Mouse (Mus musculus): ENCODE results near the gene Tbcd. TPM values are rescaled to one million over a fixed set of nuclear protein-coding genes. Genes with fewer than 3 reads are reported as not detected.

Tbcd gene
- polyA plus RNA-seq, 1 experiment = 111 TPM

- H3K27me3 ChIP-seq (ENCODE audit: control insufficient read depth, insufficient read depth, insufficient read length) = no peaks in the 10 kb centered on the region
- H3K4me3 ChIP-seq = no peak overlapping the region
- H3K36me3 ChIP-seq (ENCODE audit: control insufficient read depth, insufficient read depth) = peaks cover 8% of the 10 kb centered on the region
- no peak overlapping the region for H3ac ChIP-seq (ENCODE audit: control insufficient read depth, insufficient read length)
- TF ChIP-seq TCF3 (IDR thresholded peaks at IDR 0.05; ENCODE audit: insufficient read length, low read depth) (no peak), CEBPB (IDR thresholded peaks at IDR 0.05; ENCODE audit: insufficient read depth, poor library complexity, severe bottlenecking) (no peak), E2F4 (IDR thresholded peaks at IDR 0.05; ENCODE audit: insufficient read depth) (no peak), REST (IDR thresholded peaks at IDR 0.05; ENCODE audit: insufficient read depth, insufficient read length) (no peak), TCF12 (IDR thresholded peaks at IDR 0.05; ENCODE audit: insufficient read depth, poor library complexity, severe bottlenecking) (no peak), POLR2AphosphoS2 (IDR thresholded peaks at IDR 0.05; ENCODE audit: insufficient read length, low read depth) (no peak), MYOD1 (IDR thresholded peaks at IDR 0.05; ENCODE audit: control insufficient read depth in 1 of 3, insufficient read length in 2 of 3, low read depth in 2 of 3) (no peak)
- no peak overlapping the region for H3K4me2 ChIP-seq (ENCODE audit: low read depth)
- H3K79me2 ChIP-seq (ENCODE audit: control insufficient read depth, insufficient read depth) = no peaks in the 10 kb centered on the region
Measured at GRCm38 (mm10) chr11:121661116-121661515, 209.4 kb downstream of the Tbcd start.

Other genes starting within 250 kb of the Tbcd start
- gene Hexdc, start 247.5 kb upstream of the Tbcd start, polyA plus RNA-seq (2012; fragmentation: generic; extraction: Trizol) = 11.6 TPM
- gene Ogfod3, start 247.2 kb upstream of the Tbcd start, polyA plus RNA-seq (2012; fragmentation: generic; extraction: Trizol) = 12.5 TPM
- gene Cybc1, start 222.6 kb upstream of the Tbcd start, polyA plus RNA-seq (2012; fragmentation: generic; extraction: Trizol) = 22.3 TPM
- 27.0 TPM for gene Narf, start 214.7 kb upstream of the Tbcd start, polyA plus RNA-seq (2012; fragmentation: generic; extraction: Trizol)
- gene Foxk2, start 192.0 kb upstream of the Tbcd start, polyA plus RNA-seq (2012; fragmentation: generic; extraction: Trizol) = 41.7 TPM
- gene Wdr45b, start 97.5 kb upstream of the Tbcd start, polyA plus RNA-seq (2012; fragmentation: generic; extraction: Trizol) = 66.4 TPM
- gene Rab40b, start 63.7 kb upstream of the Tbcd start, polyA plus RNA-seq (2012; fragmentation: generic; extraction: Trizol) = 13.5 TPM
- 5.7 TPM for gene Fn3krp, start 30.5 kb upstream of the Tbcd start, polyA plus RNA-seq (2012; fragmentation: generic; extraction: Trizol)
- 28.9 TPM for gene Fn3k, start 17.0 kb upstream of the Tbcd start, polyA plus RNA-seq (2012; fragmentation: generic; extraction: Trizol)
- gene Zfp750, start 67.4 kb downstream of the Tbcd start, polyA plus RNA-seq (2012; fragmentation: generic; extraction: Trizol) = 0.66 TPM
- 5.4 TPM for gene B3gntl1, start 221.2 kb downstream of the Tbcd start, polyA plus RNA-seq (2012; fragmentation: generic; extraction: Trizol)
- gene Metrnl, start 249.6 kb downstream of the Tbcd start, polyA plus RNA-seq (2012; fragmentation: generic; extraction: Trizol) = 44.0 TPM